Mouse (Mus musculus) G1E-ER4 (cell line): ENCODE data around the gene Rbms3. TPM values are rescaled to one million over a fixed set of nuclear protein-coding genes. Genes with fewer than 3 reads are reported as not detected.

ENCODE experiments used
- GATA1 ChIP-seq: IDR thresholded peaks from one replicate; pipeline ENCODE4 v1.8.0; 2012; ENCODE audit warnings: low read length, inconsistent platforms
- polyA plus RNA-seq: library from polyadenylated mRNA; stranded (reverse); fragments of >175 nt; gene quantifications from 2 replicates; pipeline ENCODE4 v1.2.3, GENCODE M21; 2012

Gene Rbms3
- polyA plus RNA-seq, 1 experiment, result not detected

DNA sequence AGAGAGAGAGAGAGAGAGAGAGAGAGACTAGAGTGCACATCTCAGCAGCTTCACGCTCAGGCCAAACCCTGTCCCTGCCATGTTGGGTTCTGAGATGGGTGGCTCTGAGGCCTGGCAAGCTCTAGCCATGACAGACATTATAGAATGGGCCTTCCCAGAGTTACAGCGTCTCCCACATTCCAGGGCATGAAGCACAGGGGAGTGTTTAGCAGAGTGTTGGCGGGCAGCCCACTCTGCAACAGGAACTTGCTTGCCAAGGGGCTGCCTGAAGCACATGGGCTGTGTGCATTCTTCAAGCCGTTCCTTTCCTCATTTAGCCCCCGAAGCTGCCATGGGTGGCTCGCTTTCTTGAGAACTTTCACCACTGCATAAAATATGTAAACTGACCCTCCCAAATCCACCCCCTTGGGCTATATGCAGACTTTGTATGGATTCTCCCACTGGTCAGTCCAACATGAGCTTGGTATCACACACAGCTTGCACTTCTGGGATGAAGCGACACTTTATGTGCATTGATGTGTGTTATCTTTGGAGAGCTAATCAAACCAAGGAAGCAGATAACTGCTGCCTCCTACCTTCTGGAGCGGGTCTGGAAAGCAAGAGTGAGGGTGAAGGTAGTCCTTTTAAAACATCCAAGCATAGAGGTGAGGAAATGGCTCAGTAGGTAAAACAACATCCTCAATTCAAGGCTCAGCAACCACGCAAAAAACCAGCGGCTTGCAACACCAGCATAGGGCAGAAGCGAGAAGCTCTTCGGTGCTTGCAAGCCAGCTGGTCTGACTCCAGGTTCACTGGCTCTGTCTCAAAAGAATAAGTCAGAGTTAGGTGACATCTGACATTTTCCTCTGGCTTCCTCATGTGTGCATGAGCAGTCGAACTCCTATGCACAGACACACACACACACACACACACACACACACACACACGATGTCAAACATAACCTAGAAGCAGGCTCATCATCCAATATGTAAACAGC, 436.9 kb downstream of the Rbms3 start:
- TF ChIP-seq GATA1, result no peak

DNA sequence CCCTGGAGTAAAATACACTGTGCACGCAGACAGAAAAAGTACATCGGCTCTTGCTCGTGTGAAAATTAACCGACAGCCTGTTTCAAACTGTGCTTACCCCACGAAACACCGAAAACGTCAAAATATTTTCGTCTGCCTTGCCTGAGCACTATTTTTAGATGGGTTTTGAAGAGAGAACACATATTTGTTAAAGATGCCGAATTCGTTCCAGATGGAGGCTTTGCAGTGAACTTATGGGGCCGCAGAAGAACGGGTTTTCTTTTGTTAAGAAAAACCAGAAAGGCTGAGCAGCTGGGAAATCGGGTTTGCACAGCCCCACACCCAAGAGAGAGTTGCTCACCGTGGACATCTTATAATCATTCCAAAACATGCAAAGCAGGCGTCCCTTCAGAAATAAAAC, 437.6 kb downstream of the Rbms3 start:
- no peak for TF ChIP-seq GATA1

DNA sequence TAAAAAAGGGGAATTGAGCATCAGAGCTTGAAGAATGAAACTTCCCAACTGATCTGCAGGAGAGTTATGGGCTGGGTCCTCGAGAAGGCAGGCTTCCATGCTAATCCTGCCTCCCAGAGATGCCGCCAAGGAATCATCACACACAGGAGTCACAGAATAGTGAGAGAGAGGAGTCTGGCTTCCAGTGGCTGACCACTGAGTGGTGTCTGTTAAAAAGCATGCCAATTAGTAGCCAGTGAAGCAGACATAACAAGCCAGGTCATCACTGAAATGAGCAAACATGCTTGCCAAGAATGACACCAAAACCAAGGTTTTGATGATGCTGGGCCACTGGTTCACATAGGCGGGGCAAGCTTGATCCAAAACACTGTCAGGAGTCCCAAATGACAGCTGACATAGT, 441.3 kb downstream of the Rbms3 start:
- no peak for TF ChIP-seq GATA1

GRCm38 (mm10) chr9:117187116-117188034, 442.3 kb downstream of the Rbms3 start:
- no peak for TF ChIP-seq GATA1

GRCm38 (mm10) chr9:117180658-117181057, 449.1 kb downstream of the Rbms3 start:
- no peak for TF ChIP-seq GATA1

- TF ChIP-seq GATA1, result no peak
Measured at GRCm38 (mm10) chr9:117178366-117178765, 451.3 kb downstream of the Rbms3 start.

DNA sequence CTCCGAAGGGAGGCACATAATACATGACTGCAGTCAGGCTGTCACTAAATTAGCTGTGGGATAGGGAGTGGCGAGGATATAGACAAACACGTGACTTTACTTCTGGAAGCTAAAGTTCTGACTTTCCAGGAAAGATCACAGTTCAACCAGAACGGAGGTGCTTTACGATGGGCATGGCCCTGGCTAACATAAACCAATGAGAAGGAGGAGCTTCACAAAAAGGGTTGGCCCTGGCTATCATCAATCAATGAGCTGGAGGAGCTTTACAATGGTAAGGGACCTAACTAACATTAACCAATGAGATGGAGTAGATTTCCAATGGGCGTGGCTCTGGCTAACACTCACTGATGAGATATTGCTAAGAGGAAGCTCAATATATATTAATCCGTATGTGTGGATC, 457.2 kb downstream of the Rbms3 start:
- no peak for TF ChIP-seq GATA1

GRCm38 (mm10) chr9:117169196-117169595, 460.5 kb downstream of the Rbms3 start:
- no peak for TF ChIP-seq GATA1

GRCm38 (mm10) chr9:117163143-117163542, 466.6 kb downstream of the Rbms3 start:
- no peak for TF ChIP-seq GATA1

- TF ChIP-seq GATA1, result no peak
Measured at GRCm38 (mm10) chr9:117161150-117161549, 468.6 kb downstream of the Rbms3 start.

DNA sequence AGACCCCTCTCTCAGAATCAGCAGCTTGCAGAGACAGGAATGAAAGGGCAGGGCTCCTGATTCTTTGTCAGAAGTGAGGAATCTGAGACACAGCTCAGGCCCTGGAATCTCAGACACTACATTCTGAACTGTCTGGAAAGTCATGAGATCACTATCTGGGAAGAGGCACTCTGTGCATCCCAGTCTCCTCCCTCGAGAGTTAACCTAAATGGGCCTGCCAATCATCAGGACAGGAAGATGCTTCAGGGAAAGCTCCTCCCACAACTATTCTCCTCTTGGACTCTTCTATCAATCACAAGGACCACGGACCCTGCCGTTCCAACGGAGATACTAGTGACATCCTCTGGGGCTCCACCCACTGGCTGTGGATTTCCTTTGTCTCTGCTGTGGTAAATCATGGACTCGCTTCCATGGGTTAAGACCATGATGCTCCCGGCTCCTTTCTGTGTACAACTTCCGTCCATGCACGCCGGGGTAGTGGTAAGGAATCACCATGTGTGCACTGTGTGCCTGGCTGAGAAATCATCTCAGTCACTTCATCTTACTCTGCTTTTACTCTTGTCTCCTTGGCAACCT, 473.3 kb downstream of the Rbms3 start:
- TF ChIP-seq GATA1, result no peak

- TF ChIP-seq GATA1, result no peak
Measured at GRCm38 (mm10) chr9:117154590-117154989, 475.1 kb downstream of the Rbms3 start.

DNA sequence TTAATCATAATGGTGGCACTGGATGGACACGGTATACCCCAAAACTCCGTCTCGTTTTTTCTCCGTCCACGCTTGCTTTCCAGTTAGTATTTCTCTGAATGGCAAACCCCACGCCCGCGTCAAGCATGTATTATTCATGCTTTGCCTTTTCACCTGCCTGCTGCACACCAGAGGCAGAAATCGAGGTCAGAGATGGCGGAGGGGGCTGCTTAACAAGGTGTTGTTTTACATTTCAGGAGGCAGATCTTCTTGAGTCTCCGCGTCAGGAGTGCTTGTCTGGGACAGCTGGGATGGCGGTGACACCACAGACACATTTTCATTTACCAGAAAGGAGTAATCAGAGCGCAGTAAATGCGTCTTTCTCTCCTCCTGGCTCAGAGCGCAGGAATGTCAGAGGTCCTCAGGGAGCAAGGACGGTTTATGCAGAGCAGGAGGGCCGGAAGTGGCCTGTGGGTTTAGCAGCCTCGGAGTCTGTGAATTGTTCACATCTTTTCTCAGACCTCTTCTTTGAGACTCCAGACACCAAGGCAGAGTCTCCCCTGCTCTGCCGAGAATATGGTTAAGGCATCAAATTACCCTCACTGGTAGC, 475.9 kb downstream of the Rbms3 start:
- no peak for TF ChIP-seq GATA1

DNA sequence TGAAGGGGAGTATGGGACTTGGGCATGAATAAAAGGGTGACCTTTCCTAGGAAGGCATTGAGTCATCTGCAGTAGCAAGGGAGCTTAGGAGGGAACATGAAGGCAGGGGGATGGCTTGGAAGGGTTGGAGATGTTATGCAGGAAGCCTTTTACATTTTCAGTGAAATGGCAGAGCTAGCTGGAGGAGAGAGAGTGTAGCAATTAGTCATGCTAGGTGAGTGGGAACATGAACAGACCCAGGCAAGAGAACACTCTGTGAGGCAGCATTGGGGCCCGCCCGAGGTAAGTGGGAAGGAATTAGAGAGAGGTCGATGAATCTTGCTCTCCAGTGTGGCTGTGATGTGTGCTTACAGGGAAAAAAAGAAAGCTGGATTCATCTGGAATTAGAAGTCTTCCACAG, 477.8 kb downstream of the Rbms3 start:
- TF ChIP-seq GATA1, result no peak

- TF ChIP-seq GATA1, result no peak
Measured at GRCm38 (mm10) chr9:117144057-117144723, 485.5 kb downstream of the Rbms3 start.
